Mouse (Mus musculus): ENCODE measurements around the gene Htr5a.

DNA sequence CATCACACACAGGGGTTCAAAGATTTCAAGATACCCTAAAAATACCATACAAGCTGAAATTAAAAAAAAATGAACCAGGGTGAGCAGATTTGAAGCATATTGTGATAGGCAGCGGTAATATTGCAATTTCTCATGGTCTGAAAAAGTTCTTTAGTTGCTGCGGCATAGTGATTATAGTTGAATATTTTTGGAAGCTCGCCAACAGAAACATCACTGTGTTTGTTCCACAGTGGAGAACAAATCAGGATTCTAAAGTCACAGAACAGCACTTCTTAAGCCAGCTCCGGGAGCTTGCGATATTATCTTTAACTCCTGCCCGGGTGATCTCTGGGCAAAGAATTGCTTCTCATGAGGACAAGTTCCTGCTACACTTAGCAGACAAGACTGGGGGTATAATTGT lies 20.8 kb upstream of the Htr5a start:
- TF ChIP-seq POLR2A (IDR thresholded peaks at IDR 0.05; ENCODE audit: insufficient read depth, low read length) (no peak), EP300 (IDR thresholded peaks at IDR 0.05; ENCODE audit: insufficient read depth, low read depth, low read length) (no peak), CTCF (IDR thresholded peaks at IDR 0.05; ENCODE audit: low read depth, low read length) (no peak)
